Mouse (Mus musculus) liver, embryonic 14.5 days (tissue): Measurements from ENCODE around the gene Gm17364. TPM values are rescaled to one million over a fixed set of nuclear protein-coding genes. Genes with fewer than 3 reads are reported as not detected.
"Not testable (repeated sequence)": the region's sequence is repeated elsewhere in the genome, so short reads cannot be mapped to it uniquely, and the experiment has no call there.

Experiments
- ATAC-seq: fragments of 200-750 bp; cut with Nextera tagmentation; 2 replicates; pipeline ENCODE4 v1.8.0; 2017; ENCODE audit warnings: moderate number of reproducible peaks, mild to moderate bottlenecking, moderate library complexity; ENCODE audit not compliant: insufficient read depth
- DNase-seq, 3 experiments: peaks; one replicate each; pipeline ENCODE4 v3.0.0-alpha.2; 2012 to 2013; ENCODE audit warnings: low read depth in 3 of 3, low spot score in 3 of 3
- H3K27ac ChIP-seq: fragments of 300-500 bp; sonication (generic); 2 replicates; pipeline ENCODE4 v1.5.1; 2014; ENCODE audit warnings: moderate library complexity, mild to moderate bottlenecking, control low read depth, inconsistent platforms
- H3K27me3 ChIP-seq: fragments of 300-500 bp; sonication (generic); 2 replicates; pipeline ENCODE4 v1.6.1; 2014; ENCODE audit warnings: mild to moderate bottlenecking, low read length, moderate library complexity; ENCODE audit not compliant: control insufficient read depth, insufficient read depth
- H3K36me3 ChIP-seq: fragments of 300-500 bp; sonication (generic); replicated peaks from 2 replicates; pipeline ENCODE4 v1.6.1; 2014; ENCODE audit warnings: low read depth; ENCODE audit not compliant: control insufficient read depth, insufficient read depth
- H3K4me1 ChIP-seq, 2 experiments: fragments of 200-500 bp in 1 of 2; fragments of 300-500 bp in 1 of 2; sonication (generic) in 1 of 2; replicated peaks; 2 replicates each; pipeline ENCODE4 v1.6.1; 2012 to 2014; ENCODE audit warnings: antibody characterized with exemption in 1 of 2, inconsistent platforms in 1 of 2, low read length in 1 of 2; ENCODE audit not compliant: control insufficient read depth in 2 of 2, insufficient read depth in 2 of 2
- H3K4me2 ChIP-seq: fragments of 300-500 bp; sonication (generic); 2 replicates; pipeline ENCODE4 v1.6.1; 2014; ENCODE audit warnings: low read depth, mild to moderate bottlenecking, control low read depth, moderate library complexity
- H3K4me3 ChIP-seq, 2 experiments: fragments of 200-500 bp in 1 of 2; fragments of 300-500 bp in 1 of 2; sonication (generic) in 1 of 2; 2 replicates each; pipeline ENCODE4 v1.5.1; 2012 to 2014; ENCODE audit warnings: low read depth in 2 of 2, low read length in 2 of 2, mild to moderate bottlenecking in 2 of 2, control low read depth in 1 of 2, inconsistent platforms in 1 of 2, moderate library complexity in 1 of 2; ENCODE audit not compliant: insufficient read depth in 1 of 2
- H3K9ac ChIP-seq: fragments of 300-500 bp; sonication (generic); replicated peaks from 2 replicates; pipeline ENCODE4 v1.6.1; 2014; ENCODE audit warnings: mild to moderate bottlenecking, control low read depth, moderate library complexity
- H3K9me3 ChIP-seq: fragments of 300-500 bp; sonication (generic); 2 replicates; pipeline ENCODE4 v1.6.1; 2016; ENCODE audit warnings: low read length, mixed read lengths; ENCODE audit not compliant: control insufficient read depth
- CTCF ChIP-seq: IDR thresholded peaks from 2 replicates; pipeline ENCODE4 v1.5.1; 2016; ENCODE audit warnings: antibody characterized with exemption, low read depth, control low read depth
- EP300 ChIP-seq: IDR thresholded peaks from 2 replicates; pipeline ENCODE4 v1.6.1; 2016; ENCODE audit warnings: antibody characterized with exemption, low read depth
- WGBS: fragments of 180-500 bp; shearing (Covaris S2); extraction: QIAGEN DNeasy Blood & Tissue Kit; methylation state at CpG from one replicate; pipeline ENCODE4 v1.1.7; 2014; ENCODE audit not compliant: insufficient replicate concordance; 5-methylcytosine and 5-hydroxymethylcytosine counted together
- polyA plus RNA-seq, 2 experiments: library from polyadenylated mRNA; depleted of rRNA in 1 of 2; stranded (reverse) in 1 of 2; unstranded in 1 of 2; fragments of >200 nt; fragmentation: Nextera tagmentation in 1 of 2; extraction: Ambion mirVana in 1 of 2; gene quantifications; 2 replicates each; pipeline versions ENCODE4 v1.2.1 to v1.2.3; 2012 to 2014

Gm17364 gene
- polyA plus RNA-seq, 2 experiments, result not detected

GRCm38 (mm10) chr13:41267827-41268408 lies 5.9 kb downstream of the Gm17364 start:
- H3K27ac ChIP-seq, result no peak overlapping the region
- H3K9ac ChIP-seq, result no peak overlapping the region
- H3K4me3 ChIP-seq, result no peak overlapping the region
- no peak overlapping the region for H3K4me2 ChIP-seq
- no peak for ATAC-seq
- WGBS, result 52% methylated on average over 7 of the region's 7 CpGs
- no peaks in the 10 kb centered on the region for H3K36me3 ChIP-seq
- DNase-seq, result no peak
- no peaks in the 10 kb centered on the region for H3K9me3 ChIP-seq
- H3K27me3 ChIP-seq, result no peaks in the 10 kb centered on the region
- H3K4me1 ChIP-seq, result no peaks in the 10 kb centered on the region
- TF ChIP-seq CTCF (no peak), EP300 (no peak)

GRCm38 (mm10) chr13:41263304-41264006 lies 10.3 kb downstream of the Gm17364 start:
- no peaks in the 10 kb centered on the region for H3K27me3 ChIP-seq
- DNase-seq (no peak), ATAC-seq (no peak)
- 48% methylated on average over 5 of the region's 5 CpGs for WGBS
- no peaks in the 10 kb centered on the region for H3K36me3 ChIP-seq
- H3K9me3 ChIP-seq, result no peaks in the 10 kb centered on the region
- H3K4me1 ChIP-seq, result no peaks in the 10 kb centered on the region
- H3K9ac ChIP-seq, result no peak overlapping the region
- TF ChIP-seq CTCF, result no peak
- no peak for TF ChIP-seq EP300
- no peak overlapping the region for H3K4me2 ChIP-seq
- no peak overlapping the region for H3K27ac ChIP-seq
- no peak overlapping the region for H3K4me3 ChIP-seq

- not testable (repeated sequence) for H3K36me3 ChIP-seq, DNase-seq, H3K9me3 ChIP-seq, H3K4me1 ChIP-seq, H3K27ac ChIP-seq, H3K9ac ChIP-seq, H3K27me3 ChIP-seq, H3K4me2 ChIP-seq, ATAC-seq, H3K4me3 ChIP-seq
- WGBS, result 79% methylated on average over 8 of the region's 8 CpGs
Measured at GRCm38 (mm10) chr13:41261617-41262016, 12.2 kb downstream of the Gm17364 start.

- H3K36me3 ChIP-seq, result no peaks in the 10 kb centered on the region
- no peaks in the 10 kb centered on the region for H3K9me3 ChIP-seq
- H3K4me2 ChIP-seq, result no peak overlapping the region
- no peaks in the 10 kb centered on the region for H3K27me3 ChIP-seq
- 59% methylated on average over 4 of the region's 4 CpGs for WGBS
- TF ChIP-seq CTCF (no peak), EP300 (no peak)
- ATAC-seq (no peak), DNase-seq (no peak)
- no peak overlapping the region for H3K4me3 ChIP-seq
- no peaks in the 10 kb centered on the region for H3K4me1 ChIP-seq
- H3K9ac ChIP-seq, result no peak overlapping the region
- H3K27ac ChIP-seq, result no peak overlapping the region
Measured at GRCm38 (mm10) chr13:41257851-41258250, 15.9 kb downstream of the Gm17364 start.

GRCm38 (mm10) chr13:41256962-41257361 lies 16.8 kb downstream of the Gm17364 start:
- no peak overlapping the region for H3K9ac ChIP-seq
- H3K9me3 ChIP-seq, result no peaks in the 10 kb centered on the region
- no peaks in the 10 kb centered on the region for H3K36me3 ChIP-seq
- H3K4me3 ChIP-seq, result no peak overlapping the region
- TF ChIP-seq CTCF (no peak), EP300 (no peak)
- no peaks in the 10 kb centered on the region; a peak in 1 of 4 replicates for H3K4me1 ChIP-seq
- no peak for ATAC-seq
- WGBS, result 36% methylated on average over 3 of the region's 3 CpGs
- no peaks in the 10 kb centered on the region for H3K27me3 ChIP-seq
- H3K27ac ChIP-seq, result no peak overlapping the region
- DNase-seq, result no peak
- no peak overlapping the region for H3K4me2 ChIP-seq
